Mouse (Mus musculus) erythroblast, embryonic 14.5 days (primary cell): Measurements from ENCODE around the gene Tbc1d20.

Source experiments
- GATA1 ChIP-seq: IDR thresholded peaks from 2 replicates; pipeline ENCODE4 v1.6.1; 2012; ENCODE audit warnings: low read length, inconsistent platforms, mixed read lengths
- TAL1 ChIP-seq: IDR thresholded peaks from 3 replicates; pipeline ENCODE4 v1.6.1; 2012; ENCODE audit warnings: low read length, inconsistent platforms, mixed read lengths

DNA sequence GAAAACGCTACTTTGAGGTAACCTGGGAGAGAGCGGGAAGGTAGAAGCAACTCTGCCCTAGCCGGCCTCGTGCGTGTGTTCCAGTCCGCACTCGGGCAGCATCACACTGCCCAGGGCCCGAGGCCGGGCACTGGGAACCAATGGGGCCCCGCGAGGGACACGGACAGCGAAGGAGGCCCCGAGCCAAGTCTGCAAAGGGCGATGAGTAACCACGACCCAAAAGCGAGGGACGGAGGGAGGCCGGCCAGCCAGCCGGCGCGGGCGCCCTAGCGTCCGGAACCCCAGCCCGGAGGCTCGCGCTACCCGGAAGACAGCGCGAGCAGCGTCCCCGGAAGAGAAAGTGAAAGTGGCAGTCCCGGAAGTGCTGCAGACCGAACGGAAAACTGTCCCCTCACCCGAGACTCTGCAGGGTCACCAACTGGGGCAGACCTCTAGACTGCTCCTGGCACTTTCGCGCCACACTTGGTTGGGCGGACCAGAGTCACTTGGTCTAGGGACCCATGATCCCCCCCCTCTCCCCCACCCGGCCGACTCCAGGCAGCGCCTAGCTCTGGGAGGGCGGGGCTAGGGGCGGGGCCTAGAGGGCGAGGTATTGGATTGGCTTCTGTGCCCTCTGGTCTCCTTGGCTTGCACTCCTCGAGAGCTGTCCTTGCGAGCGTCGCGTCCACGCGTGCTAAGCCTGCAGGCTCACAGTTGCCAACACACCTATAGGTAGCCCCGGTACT lies 38.6 kb downstream of the Tbc1d20 start, which contains the start of gene Rbck1:
- TF ChIP-seq GATA1 (no peak), TAL1 (no peak)
